Mouse (Mus musculus): ENCODE data around the gene Hoxc6. TPM values are rescaled to one million over a fixed set of nuclear protein-coding genes. Genes with fewer than 3 reads are reported as not detected.

Hoxc6 gene
- polyA plus RNA-seq, 1 experiment from 2014 or later, result 0.36 TPM

DNA sequence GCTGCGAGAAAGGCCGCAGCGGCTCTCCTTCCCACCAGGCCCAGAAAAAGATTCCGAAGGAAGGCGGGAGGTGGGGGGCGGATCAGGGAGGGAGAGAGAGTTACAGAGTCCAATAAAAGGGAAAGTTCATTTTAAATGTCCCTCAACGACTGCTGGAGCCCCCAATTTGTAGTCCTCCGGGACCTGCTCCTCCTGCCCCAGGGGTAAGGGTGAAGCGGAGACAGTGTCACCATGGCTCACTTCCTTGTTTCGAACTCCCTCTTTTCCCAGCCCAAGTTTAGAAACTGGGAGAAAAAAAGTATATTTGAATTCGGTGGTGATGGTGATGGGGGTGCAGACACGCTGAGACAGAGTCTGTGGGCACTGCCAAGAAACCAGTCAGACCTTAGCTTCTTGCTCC, 42.5 kb downstream of the Hoxc6 start:
- 26% methylated on average over 12 of the region's 12 CpGs for WGBS
- Histone ChIP-seq H3K27ac (ENCODE audit: low read length) (no peak overlapping the region), H3K27me3 (ENCODE audit: control insufficient read depth, insufficient read depth, low read depth, low read length) (peaks cover 82% of the 10 kb centered on the region), H3K36me3 (ENCODE audit: control insufficient read depth, insufficient read depth, low read length) (no peaks in the 10 kb centered on the region), H3K4me1 (replicated peaks; ENCODE audit: control insufficient read depth, insufficient read depth, low read length) (peaks cover 3% of the 10 kb centered on the region; the same call in 1 of the 2 replicates), H3K9ac (ENCODE audit: low read length) (no peak overlapping the region), H3K4me3 (ENCODE audit: low read length) (no peak overlapping the region), H3K4me2 (ENCODE audit: low read depth, low read length) (peak overlapping the region; percentile 20; the same call in 1 of the 2 replicates), H3K9me3 (ENCODE audit: control insufficient read depth, low read length) (no peaks in the 10 kb centered on the region)
- ATAC-seq (ENCODE audit: low read depth), result no peak

DNA sequence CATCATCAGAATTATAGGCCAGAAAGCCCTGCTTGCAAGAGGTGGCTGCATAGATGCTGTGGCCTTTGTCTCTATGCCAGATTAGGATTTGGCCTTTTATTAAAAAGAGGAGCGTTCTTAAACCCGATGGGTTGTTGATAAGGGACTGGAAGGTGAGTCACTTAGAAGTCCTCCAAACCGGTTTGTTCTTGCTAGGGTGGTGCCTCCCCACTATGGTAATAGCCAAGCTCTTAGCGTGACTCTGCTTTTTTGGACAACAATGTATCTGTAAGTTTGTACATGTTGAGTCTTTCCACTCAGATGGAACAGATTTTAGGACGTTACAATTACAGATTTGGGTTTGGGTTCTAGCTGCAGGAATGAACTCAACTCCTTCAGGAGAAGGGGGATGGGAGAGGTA, 43.6 kb downstream of the Hoxc6 start:
- peaks cover 78% of the 10 kb centered on the region for H3K27me3 ChIP-seq (ENCODE audit: control insufficient read depth, insufficient read depth, low read depth, low read length)
- no peak overlapping the region for H3K27ac ChIP-seq (ENCODE audit: low read length)

DNA sequence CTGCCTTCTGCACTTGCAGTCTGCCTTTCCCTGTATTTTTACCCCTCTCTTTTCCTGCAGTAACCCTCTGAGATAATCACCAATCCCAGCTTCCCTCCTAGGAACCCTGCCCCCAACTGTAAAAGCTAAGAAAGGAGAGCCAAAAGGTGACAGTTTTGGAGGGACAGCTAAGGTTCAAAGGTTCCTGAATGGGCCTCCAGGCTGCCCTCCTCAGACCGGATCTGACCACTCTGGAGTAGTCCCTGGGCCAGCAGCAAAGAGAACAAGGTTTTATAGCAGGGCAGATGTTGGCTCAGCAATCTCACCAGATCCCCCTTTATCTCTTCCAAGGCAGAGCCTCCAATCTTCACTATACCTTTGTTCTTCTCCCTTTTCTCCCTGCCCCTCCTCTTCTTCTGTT, 44.2 kb downstream of the Hoxc6 start:
- ATAC-seq (ENCODE audit: low read depth), result no peak
- Histone ChIP-seq H3K27me3 (ENCODE audit: control insufficient read depth, insufficient read depth, low read depth, low read length) (peaks cover 73% of the 10 kb centered on the region), H3K4me3 (ENCODE audit: low read length) (no peak overlapping the region), H3K27ac (ENCODE audit: low read length) (no peak overlapping the region), H3K4me2 (ENCODE audit: low read depth, low read length) (no peak overlapping the region), H3K9ac (ENCODE audit: low read length) (no peak overlapping the region), H3K36me3 (ENCODE audit: control insufficient read depth, insufficient read depth, low read length) (no peaks in the 10 kb centered on the region), H3K4me1 (replicated peaks; ENCODE audit: control insufficient read depth, insufficient read depth, low read length) (peaks cover 3% of the 10 kb centered on the region; the same call in 1 of the 2 replicates), H3K9me3 (ENCODE audit: control insufficient read depth, low read length) (no peaks in the 10 kb centered on the region)
- 14% methylated on average over 1 of the region's 1 CpGs for WGBS

More for the DNA sequence above, 43.6 kb downstream of the Hoxc6 start:
- Histone ChIP-seq H3K36me3 (ENCODE audit: control insufficient read depth, insufficient read depth, low read length) (no peaks in the 10 kb centered on the region), H3K4me3 (ENCODE audit: low read length) (no peak overlapping the region), H3K4me2 (ENCODE audit: low read depth, low read length) (no peak overlapping the region), H3K4me1 (replicated peaks; ENCODE audit: control insufficient read depth, insufficient read depth, low read length) (peaks cover 3% of the 10 kb centered on the region; the same call in 1 of the 2 replicates), H3K9me3 (ENCODE audit: control insufficient read depth, low read length) (no peaks in the 10 kb centered on the region), H3K9ac (ENCODE audit: low read length) (no peak overlapping the region)
- no peak for ATAC-seq (ENCODE audit: low read depth)
- 40% methylated on average over 5 of the region's 5 CpGs for WGBS

DNA sequence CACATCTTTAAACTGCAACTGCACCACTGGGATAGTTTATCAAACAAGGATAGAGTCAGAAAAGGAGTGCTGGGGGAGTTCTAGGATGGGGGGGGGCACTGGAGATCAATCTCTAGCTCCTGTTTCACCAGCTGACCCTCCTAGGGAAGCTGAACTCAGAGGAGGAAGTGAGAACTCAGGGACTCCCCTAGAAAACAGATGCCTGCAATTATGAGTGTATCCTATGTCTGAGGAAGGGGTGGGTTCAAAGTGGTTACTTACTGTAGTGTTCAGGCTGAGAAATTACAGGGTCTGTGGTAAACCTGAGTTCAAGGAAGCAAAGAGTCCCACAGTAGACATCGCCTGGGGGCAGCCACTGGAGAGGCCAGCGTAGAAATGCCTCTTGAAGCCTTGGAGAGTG, 53.6 kb downstream of the Hoxc6 start:
- H3K27ac ChIP-seq (ENCODE audit: low read length), result no peak overlapping the region
- H3K9ac ChIP-seq (ENCODE audit: low read length), result no peak overlapping the region
- H3K4me3 ChIP-seq (ENCODE audit: low read length), result no peak overlapping the region
- ATAC-seq (ENCODE audit: low read depth), result no peak
- no peaks in the 10 kb centered on the region for H3K4me1 ChIP-seq (replicated peaks; ENCODE audit: control insufficient read depth, insufficient read depth, low read length)
- no peak overlapping the region for H3K4me2 ChIP-seq (ENCODE audit: low read depth, low read length)
- H3K27me3 ChIP-seq (ENCODE audit: control insufficient read depth, insufficient read depth, low read depth, low read length), result peaks cover 22% of the 10 kb centered on the region
- H3K9me3 ChIP-seq (ENCODE audit: control insufficient read depth, low read length), result no peaks in the 10 kb centered on the region
- H3K36me3 ChIP-seq (ENCODE audit: control insufficient read depth, insufficient read depth, low read length), result no peaks in the 10 kb centered on the region
- 79% methylated on average over 2 of the region's 2 CpGs for WGBS

GRCm38 (mm10) chr15:103053210-103053609, 55.2 kb downstream of the Hoxc6 start:
- H3K27me3 ChIP-seq (ENCODE audit: control insufficient read depth, insufficient read depth, low read depth, low read length), result peaks cover 29% of the 10 kb centered on the region

GRCm38 (mm10) chr15:103056396-103056795, 58.3 kb downstream of the Hoxc6 start:
- no peak for ATAC-seq (ENCODE audit: low read depth)
- peaks cover 54% of the 10 kb centered on the region for H3K27me3 ChIP-seq (ENCODE audit: control insufficient read depth, insufficient read depth, low read depth, low read length)

More at GRCm38 (mm10) chr15:103053210-103053609, 55.2 kb downstream of the Hoxc6 start:
- no peak for ATAC-seq (ENCODE audit: low read depth)
- H3K4me1 ChIP-seq (replicated peaks; ENCODE audit: control insufficient read depth, insufficient read depth, low read length), result no peaks in the 10 kb centered on the region
- no peak overlapping the region for H3K9ac ChIP-seq (ENCODE audit: low read length)
- no peaks in the 10 kb centered on the region for H3K9me3 ChIP-seq (ENCODE audit: control insufficient read depth, low read length)
- no peaks in the 10 kb centered on the region for H3K36me3 ChIP-seq (ENCODE audit: control insufficient read depth, insufficient read depth, low read length)
- no peak overlapping the region for H3K27ac ChIP-seq (ENCODE audit: low read length)
- no peak overlapping the region for H3K4me3 ChIP-seq (ENCODE audit: low read length)
- H3K4me2 ChIP-seq (ENCODE audit: low read depth, low read length), result no peak overlapping the region

DNA sequence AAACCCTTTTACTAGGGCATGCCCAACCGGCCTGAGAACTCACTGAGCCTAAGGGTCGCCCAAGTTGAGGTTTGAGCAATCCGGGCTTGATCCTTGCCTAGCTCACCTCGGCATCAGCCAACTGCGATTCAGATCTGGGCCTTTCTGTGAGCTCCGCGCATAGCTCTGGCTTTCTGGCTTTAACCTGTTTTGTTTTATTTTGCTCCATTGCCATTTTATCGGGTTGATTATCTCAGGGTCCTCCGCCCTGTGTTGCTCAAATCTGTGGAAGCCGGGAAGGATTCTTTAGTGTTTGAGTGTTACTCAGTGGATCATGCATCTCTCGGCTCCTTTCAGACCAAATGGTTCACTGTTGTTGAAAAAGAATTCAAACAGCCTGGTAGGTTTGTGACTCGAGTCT, 60.7 kb downstream of the Hoxc6 start:
- Histone ChIP-seq H3K9me3 (ENCODE audit: control insufficient read depth, low read length) (no peaks in the 10 kb centered on the region), H3K9ac (ENCODE audit: low read length) (no peak overlapping the region), H3K4me2 (ENCODE audit: low read depth, low read length) (no peak overlapping the region), H3K4me3 (ENCODE audit: low read length) (no peak overlapping the region), H3K4me1 (replicated peaks; ENCODE audit: control insufficient read depth, insufficient read depth, low read length) (no peaks in the 10 kb centered on the region), H3K27me3 (ENCODE audit: control insufficient read depth, insufficient read depth, low read depth, low read length) (peaks cover 65% of the 10 kb centered on the region), H3K36me3 (ENCODE audit: control insufficient read depth, insufficient read depth, low read length) (no peaks in the 10 kb centered on the region), H3K27ac (ENCODE audit: low read length) (no peak overlapping the region)
- no peak for ATAC-seq (ENCODE audit: low read depth)
- WGBS, result 27% methylated on average over 12 of the region's 12 CpGs

More at GRCm38 (mm10) chr15:103056396-103056795, 58.3 kb downstream of the Hoxc6 start:
- Histone ChIP-seq H3K27ac (ENCODE audit: low read length) (no peak overlapping the region), H3K9me3 (ENCODE audit: control insufficient read depth, low read length) (no peaks in the 10 kb centered on the region), H3K9ac (ENCODE audit: low read length) (no peak overlapping the region), H3K4me2 (ENCODE audit: low read depth, low read length) (no peak overlapping the region), H3K4me3 (ENCODE audit: low read length) (no peak overlapping the region), H3K4me1 (replicated peaks; ENCODE audit: control insufficient read depth, insufficient read depth, low read length) (no peaks in the 10 kb centered on the region), H3K36me3 (ENCODE audit: control insufficient read depth, insufficient read depth, low read length) (no peaks in the 10 kb centered on the region)
- WGBS, result 50% methylated on average over 2 of the region's 2 CpGs

DNA sequence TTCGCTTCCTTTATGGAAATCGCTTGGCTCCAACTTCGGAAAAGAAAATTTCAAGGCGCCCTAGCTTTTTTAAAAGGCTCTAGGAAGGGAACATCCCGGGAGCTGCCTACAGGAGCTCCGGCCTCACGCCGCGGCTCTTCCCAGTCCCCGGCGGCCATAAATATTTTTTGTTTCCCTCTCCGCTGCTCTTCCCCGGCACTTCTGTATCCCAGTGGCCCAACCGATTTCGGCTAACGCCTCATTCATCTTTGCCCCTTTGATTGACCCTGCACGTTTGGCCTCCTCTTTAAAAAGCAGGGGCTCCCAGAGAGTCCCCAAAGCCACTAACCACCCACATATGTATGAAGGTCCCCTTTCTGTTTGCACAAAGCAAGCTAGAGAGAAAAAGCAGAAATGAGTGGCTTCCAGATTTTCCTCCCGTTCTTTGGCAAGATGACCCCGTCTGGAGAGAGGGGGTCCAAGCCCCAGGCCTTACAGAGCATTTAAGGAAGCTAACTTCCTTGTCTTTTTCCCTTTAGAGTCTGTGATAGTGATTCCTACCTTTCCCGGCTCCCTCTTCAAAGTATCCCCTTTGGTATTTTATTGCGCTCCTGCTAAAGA, 61.4 kb downstream of the Hoxc6 start:
- H3K4me1 ChIP-seq (replicated peaks; ENCODE audit: control insufficient read depth, insufficient read depth, low read length), result no peaks in the 10 kb centered on the region
- H3K36me3 ChIP-seq (ENCODE audit: control insufficient read depth, insufficient read depth, low read length), result no peaks in the 10 kb centered on the region
- H3K27me3 ChIP-seq (ENCODE audit: control insufficient read depth, insufficient read depth, low read depth, low read length), result peaks cover 65% of the 10 kb centered on the region
- H3K4me2 ChIP-seq (ENCODE audit: low read depth, low read length), result peak overlapping the region; percentile 28; the same call in 1 of the 2 replicates
- peak overlapping the region; percentile 8; the same call in 1 of the 2 replicates for H3K4me3 ChIP-seq (ENCODE audit: low read length)
- no peak overlapping the region; the same call in 1 of the 2 replicates for H3K9ac ChIP-seq (ENCODE audit: low read length)
- H3K27ac ChIP-seq (ENCODE audit: low read length), result no peak overlapping the region
- WGBS, result 7% methylated on average over 21 of the region's 21 CpGs
- H3K9me3 ChIP-seq (ENCODE audit: control insufficient read depth, low read length), result no peaks in the 10 kb centered on the region
- no peak for ATAC-seq (ENCODE audit: low read depth)

- WGBS, result 35% methylated on average over 11 of the region's 11 CpGs
- ATAC-seq (ENCODE audit: low read depth), result no peak
- Histone ChIP-seq H3K27ac (ENCODE audit: low read length) (no peak overlapping the region), H3K4me3 (ENCODE audit: low read length) (no peak overlapping the region), H3K27me3 (ENCODE audit: control insufficient read depth, insufficient read depth, low read depth, low read length) (peaks cover 62% of the 10 kb centered on the region), H3K9ac (ENCODE audit: low read length) (no peak overlapping the region), H3K9me3 (ENCODE audit: control insufficient read depth, low read length) (no peaks in the 10 kb centered on the region), H3K36me3 (ENCODE audit: control insufficient read depth, insufficient read depth, low read length) (no peaks in the 10 kb centered on the region), H3K4me1 (replicated peaks; ENCODE audit: control insufficient read depth, insufficient read depth, low read length) (no peaks in the 10 kb centered on the region), H3K4me2 (ENCODE audit: low read depth, low read length) (no peak overlapping the region)
Measured at GRCm38 (mm10) chr15:103060021-103060340, 61.9 kb downstream of the Hoxc6 start.
